Mouse (Mus musculus): ENCODE results near the gene Mphosph9.

DNA sequence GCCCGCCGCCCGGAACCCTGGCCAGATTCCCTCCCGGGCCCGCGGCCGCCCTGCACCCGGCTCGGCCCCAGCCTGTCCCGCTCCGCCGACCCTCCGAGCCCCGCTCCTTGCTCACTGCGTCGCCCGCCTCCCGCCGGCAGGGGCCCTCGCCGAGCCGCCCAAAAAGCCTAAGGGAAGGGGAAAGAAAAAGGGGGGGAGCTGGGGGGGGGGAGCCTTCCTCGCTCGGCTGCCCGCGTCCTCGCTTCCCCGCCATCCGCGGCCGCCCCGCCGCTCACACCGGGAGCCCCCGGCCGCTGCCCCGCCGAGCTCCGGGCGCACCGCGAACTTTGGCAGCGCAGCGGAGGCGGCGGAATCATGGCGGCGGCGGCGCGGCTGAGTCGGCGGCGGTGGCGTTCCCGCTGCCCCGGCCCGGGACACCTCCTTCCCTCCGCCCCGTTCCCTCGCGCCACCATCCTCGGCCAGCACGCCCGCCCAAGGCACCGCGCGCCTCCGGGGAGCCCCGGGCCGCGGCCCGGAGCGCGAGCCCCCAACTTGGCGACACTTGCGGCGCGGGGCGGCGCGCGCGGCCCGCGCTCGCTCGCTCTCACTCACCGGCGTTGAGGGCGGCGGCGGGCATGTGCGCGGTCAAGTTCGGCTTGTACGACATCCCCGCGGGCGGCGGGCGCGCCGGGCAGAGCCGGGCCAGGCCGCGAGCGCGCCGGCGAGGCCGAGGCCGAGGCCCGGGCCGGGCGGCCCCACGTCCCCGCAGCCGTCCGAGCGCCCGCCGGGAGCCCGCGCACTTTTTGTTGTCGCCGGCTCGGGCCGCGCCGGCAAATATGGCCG is 26.2 kb upstream of the Mphosph9 start:
- peak; percentile 61 for TF ChIP-seq CTCF (IDR thresholded peaks at IDR 0.05; ENCODE audit: low read depth)
- TF ChIP-seq EP300 (IDR thresholded peaks at IDR 0.05; ENCODE audit: low read depth) = no peak
